Mouse (Mus musculus): Measurements from ENCODE around the gene Sez6l. TPM values are rescaled to one million over a fixed set of nuclear protein-coding genes. Genes with fewer than 3 reads are reported as not detected.

Gene Sez6l
- polyA plus RNA-seq, 1 experiment from 2014 or later, result 16.4 TPM

DNA sequence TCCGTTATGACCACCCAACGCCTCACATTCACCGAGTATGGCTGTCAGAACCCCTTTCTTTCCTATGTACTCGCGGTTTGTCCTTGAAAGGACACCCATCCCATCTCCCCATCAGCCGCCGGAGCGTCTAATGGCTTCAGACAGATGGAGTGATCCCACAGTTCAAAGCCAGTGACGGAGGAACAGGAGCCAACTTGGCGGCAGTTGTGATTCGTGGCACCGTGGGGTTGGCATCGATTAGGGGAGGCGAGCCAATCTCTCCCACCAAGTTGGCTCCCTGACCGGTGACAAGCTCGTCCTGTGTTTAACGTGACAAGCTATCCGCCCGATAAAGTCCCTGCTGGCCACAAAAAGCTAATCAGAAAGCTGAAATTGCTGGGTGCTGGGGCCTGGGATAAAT, 50.0 kb downstream of the Sez6l start:
- Histone ChIP-seq H3K4me2 (replicated peaks) (no peak overlapping the region), H3K36me3 (no peaks in the 10 kb centered on the region), H3K4me1 (peaks cover 30% of the 10 kb centered on the region), H3K27me3 (peaks cover 53% of the 10 kb centered on the region), H3K4me3 (no peak overlapping the region), H3K27ac (replicated peaks) (no peak overlapping the region), H3K9me3 (no peaks in the 10 kb centered on the region), H3K9ac (replicated peaks) (no peak overlapping the region)
- no peak for ATAC-seq (ENCODE audit: low FRiP score, low read depth)
- WGBS, result 77% methylated on average over 19 of the region's 19 CpGs

DNA sequence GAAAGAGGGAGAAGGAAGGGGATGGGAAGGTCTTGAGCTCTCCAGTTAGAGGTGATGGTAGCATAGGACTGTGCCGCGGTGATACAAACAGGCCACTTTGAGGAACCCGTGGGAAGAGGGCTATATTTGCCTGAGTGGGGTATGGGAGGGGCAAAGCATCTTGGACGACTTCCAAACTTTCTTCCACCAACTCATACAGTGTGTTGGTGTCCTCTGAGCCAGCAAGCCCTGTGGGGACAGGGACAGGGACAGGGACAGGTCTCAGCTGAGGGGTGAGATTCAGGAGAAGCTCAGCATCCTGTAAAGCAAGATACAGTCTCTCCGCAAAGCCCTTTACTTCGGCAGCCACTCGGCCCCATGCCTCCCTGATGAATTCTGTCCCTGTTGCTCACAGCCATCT, 50.5 kb downstream of the Sez6l start:
- ATAC-seq (ENCODE audit: low FRiP score, low read depth), result no peak
- Histone ChIP-seq H3K4me3 (no peak overlapping the region), H3K4me2 (replicated peaks) (no peak overlapping the region), H3K27ac (replicated peaks) (no peak overlapping the region), H3K27me3 (peaks cover 55% of the 10 kb centered on the region), H3K36me3 (no peaks in the 10 kb centered on the region), H3K9me3 (no peaks in the 10 kb centered on the region), H3K9ac (replicated peaks) (no peak overlapping the region), H3K4me1 (peaks cover 33% of the 10 kb centered on the region)
- 86% methylated on average over 7 of the region's 7 CpGs for WGBS

DNA sequence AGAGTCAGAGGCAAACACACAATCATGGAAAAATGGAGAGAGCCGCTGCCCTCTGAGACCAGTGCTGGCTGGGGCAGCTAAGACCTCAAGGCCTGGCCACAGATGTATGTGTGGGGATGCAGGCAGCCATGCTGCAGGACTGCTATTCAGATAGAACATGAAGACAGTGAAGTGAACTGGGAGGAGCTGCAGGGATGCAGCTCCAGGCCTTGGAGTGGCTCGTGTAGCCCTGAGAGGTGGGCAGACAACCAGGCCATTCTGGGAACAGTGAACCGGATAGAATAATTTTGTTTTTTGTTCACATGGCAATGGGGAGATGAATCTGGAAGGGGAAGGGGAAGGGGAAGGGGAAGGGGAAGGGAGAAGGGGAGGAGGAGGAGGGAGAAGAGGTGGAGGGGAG, 51.0 kb downstream of the Sez6l start:
- peaks cover 33% of the 10 kb centered on the region for H3K4me1 ChIP-seq
- no peak for ATAC-seq (ENCODE audit: low FRiP score, low read depth)
- H3K27me3 ChIP-seq, result peaks cover 50% of the 10 kb centered on the region
- no peak overlapping the region for H3K4me2 ChIP-seq (replicated peaks)
- WGBS, result 85% methylated on average over 3 of the region's 3 CpGs
- no peak overlapping the region for H3K9ac ChIP-seq (replicated peaks)
- H3K4me3 ChIP-seq, result no peak overlapping the region
- H3K9me3 ChIP-seq, result no peaks in the 10 kb centered on the region
- H3K36me3 ChIP-seq, result no peaks in the 10 kb centered on the region
- no peak overlapping the region for H3K27ac ChIP-seq (replicated peaks)

DNA sequence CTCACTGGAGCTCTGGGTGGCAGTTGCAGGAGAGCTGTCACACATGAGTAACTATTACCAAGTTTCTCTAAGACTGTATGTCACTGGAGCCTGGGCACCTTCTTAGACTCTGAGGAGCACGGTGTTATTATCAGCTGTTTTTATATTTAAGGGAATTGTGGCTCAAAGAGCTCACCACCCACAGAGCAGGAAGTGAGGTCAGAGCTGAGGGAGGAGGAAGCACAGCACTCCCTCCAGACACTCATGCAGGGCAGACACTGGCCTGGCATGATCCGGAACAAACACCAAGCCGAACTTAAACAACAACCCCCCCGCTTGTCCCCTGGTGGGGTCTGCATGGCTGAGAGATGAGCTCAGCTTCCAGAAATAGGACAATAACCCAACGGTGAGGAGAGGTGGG, 51.7 kb downstream of the Sez6l start:
- no peaks in the 10 kb centered on the region for H3K36me3 ChIP-seq
- H3K4me2 ChIP-seq (replicated peaks), result no peak overlapping the region
- H3K9ac ChIP-seq (replicated peaks), result no peak overlapping the region
- peaks cover 39% of the 10 kb centered on the region for H3K4me1 ChIP-seq
- peaks cover 46% of the 10 kb centered on the region for H3K27me3 ChIP-seq
- WGBS, result 77% methylated on average over 5 of the region's 5 CpGs
- ATAC-seq (ENCODE audit: low FRiP score, low read depth), result no peak
- H3K9me3 ChIP-seq, result no peaks in the 10 kb centered on the region
- no peak overlapping the region for H3K27ac ChIP-seq (replicated peaks)
- H3K4me3 ChIP-seq, result no peak overlapping the region

- Histone ChIP-seq H3K4me1 (peaks cover 53% of the 10 kb centered on the region), H3K9ac (replicated peaks) (no peak overlapping the region), H3K27ac (replicated peaks) (no peak overlapping the region), H3K4me2 (replicated peaks) (no peak overlapping the region), H3K4me3 (no peak overlapping the region), H3K36me3 (no peaks in the 10 kb centered on the region), H3K27me3 (peaks cover 53% of the 10 kb centered on the region), H3K9me3 (no peaks in the 10 kb centered on the region)
- ATAC-seq (ENCODE audit: low FRiP score, low read depth), result no peak
- WGBS, result 98% methylated on average over 2 of the region's 2 CpGs
Observed at GRCm38 (mm10) chr5:112523796-112524195, 53.2 kb downstream of the Sez6l start.

DNA sequence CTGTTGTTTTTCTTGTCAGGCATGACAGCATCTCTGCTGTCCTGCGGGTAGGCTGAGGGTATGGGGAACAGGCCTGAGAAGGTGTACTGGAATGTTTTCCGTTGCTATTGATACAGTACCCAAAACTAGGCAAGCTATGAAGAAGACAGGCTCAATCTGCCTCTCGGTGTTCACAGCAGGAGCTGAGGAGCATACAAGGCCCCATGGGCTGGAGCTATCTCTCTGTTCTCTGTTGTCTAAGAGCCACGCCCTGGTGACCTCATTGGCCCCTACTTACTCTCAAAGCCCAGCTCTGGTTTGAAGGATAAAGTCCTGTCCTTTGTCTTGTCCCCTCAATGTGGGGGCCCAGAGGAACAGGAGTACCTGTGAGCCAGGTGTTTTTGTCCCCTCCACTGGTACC, 53.7 kb downstream of the Sez6l start:
- no peak for ATAC-seq (ENCODE audit: low FRiP score, low read depth)
- Histone ChIP-seq H3K9ac (replicated peaks) (no peak overlapping the region), H3K27me3 (peaks cover 52% of the 10 kb centered on the region), H3K27ac (replicated peaks) (no peak overlapping the region), H3K36me3 (no peaks in the 10 kb centered on the region), H3K4me1 (peaks cover 52% of the 10 kb centered on the region), H3K4me3 (no peak overlapping the region), H3K9me3 (no peaks in the 10 kb centered on the region), H3K4me2 (replicated peaks) (no peak overlapping the region)
- WGBS, result 78% methylated on average over 4 of the region's 4 CpGs

- no peaks in the 10 kb centered on the region for H3K36me3 ChIP-seq
- H3K9me3 ChIP-seq, result no peaks in the 10 kb centered on the region
- H3K27me3 ChIP-seq, result peaks cover 53% of the 10 kb centered on the region
- H3K9ac ChIP-seq (replicated peaks), result no peak overlapping the region
- peak overlapping the region; percentile 28 for H3K4me2 ChIP-seq (replicated peaks)
- WGBS, result 11% methylated on average over 19 of the region's 19 CpGs
- H3K4me3 ChIP-seq, result no peak overlapping the region
- peak overlapping the region; percentile 49; the same call in 1 of the 2 replicates for H3K27ac ChIP-seq (replicated peaks)
- peaks cover 52% of the 10 kb centered on the region for H3K4me1 ChIP-seq
- peak; percentile 28 for ATAC-seq (ENCODE audit: low FRiP score, low read depth)
Observed at GRCm38 (mm10) chr5:112521703-112522527, 55.1 kb downstream of the Sez6l start.

GRCm38 (mm10) chr5:112520826-112521702, 55.9 kb downstream of the Sez6l start:
- Histone ChIP-seq H3K9me3 (0 out of 2 replicates have a peak, but pooled peaks cover 3% of the 10 kb centered on the region), H3K36me3 (no peaks in the 10 kb centered on the region), H3K27ac (replicated peaks) (peak overlapping the region; percentile 49), H3K27me3 (peaks cover 52% of the 10 kb centered on the region), H3K4me1 (peaks cover 45% of the 10 kb centered on the region), H3K4me3 (no peak overlapping the region), H3K9ac (replicated peaks) (no peak overlapping the region; the same call in 1 of the 2 replicates), H3K4me2 (replicated peaks) (peak overlapping the region; percentile 28)
- WGBS, result 1% methylated on average over 8 of the region's 8 CpGs
- ATAC-seq (ENCODE audit: low FRiP score, low read depth), result peak; percentile 81

GRCm38 (mm10) chr5:112518773-112519172, 58.2 kb downstream of the Sez6l start:
- WGBS, result 58% methylated on average over 2 of the region's 2 CpGs
- Histone ChIP-seq H3K36me3 (no peaks in the 10 kb centered on the region), H3K27me3 (peaks cover 34% of the 10 kb centered on the region), H3K9me3 (0 out of 2 replicates have a peak, but pooled peaks cover 3% of the 10 kb centered on the region), H3K4me3 (no peak overlapping the region), H3K4me1 (peaks cover 40% of the 10 kb centered on the region), H3K9ac (replicated peaks) (no peak overlapping the region), H3K4me2 (replicated peaks) (no peak overlapping the region), H3K27ac (replicated peaks) (no peak overlapping the region)
- no peak for ATAC-seq (ENCODE audit: low FRiP score, low read depth)

GRCm38 (mm10) chr5:112517454-112517853, 59.5 kb downstream of the Sez6l start:
- Histone ChIP-seq H3K4me3 (no peak overlapping the region), H3K36me3 (no peaks in the 10 kb centered on the region), H3K9ac (replicated peaks) (no peak overlapping the region), H3K9me3 (0 out of 2 replicates have a peak, but pooled peaks cover 3% of the 10 kb centered on the region), H3K4me2 (replicated peaks) (no peak overlapping the region), H3K27me3 (peaks cover 27% of the 10 kb centered on the region), H3K27ac (replicated peaks) (no peak overlapping the region), H3K4me1 (peaks cover 45% of the 10 kb centered on the region)
- 93% methylated on average over 9 of the region's 9 CpGs for WGBS
- no peak for ATAC-seq (ENCODE audit: low FRiP score, low read depth)

GRCm38 (mm10) chr5:112516527-112516926, 60.5 kb downstream of the Sez6l start:
- 91% methylated on average over 3 of the region's 3 CpGs for WGBS
- no peak overlapping the region for H3K27ac ChIP-seq (replicated peaks)
- peaks cover 19% of the 10 kb centered on the region for H3K27me3 ChIP-seq
- H3K4me1 ChIP-seq, result peaks cover 37% of the 10 kb centered on the region
- no peak for ATAC-seq (ENCODE audit: low FRiP score, low read depth)
- H3K9me3 ChIP-seq, result 0 out of 2 replicates have a peak, but pooled peaks cover 3% of the 10 kb centered on the region
- no peak overlapping the region for H3K9ac ChIP-seq (replicated peaks)
- H3K36me3 ChIP-seq, result no peaks in the 10 kb centered on the region
- no peak overlapping the region for H3K4me3 ChIP-seq
- no peak overlapping the region for H3K4me2 ChIP-seq (replicated peaks)

DNA sequence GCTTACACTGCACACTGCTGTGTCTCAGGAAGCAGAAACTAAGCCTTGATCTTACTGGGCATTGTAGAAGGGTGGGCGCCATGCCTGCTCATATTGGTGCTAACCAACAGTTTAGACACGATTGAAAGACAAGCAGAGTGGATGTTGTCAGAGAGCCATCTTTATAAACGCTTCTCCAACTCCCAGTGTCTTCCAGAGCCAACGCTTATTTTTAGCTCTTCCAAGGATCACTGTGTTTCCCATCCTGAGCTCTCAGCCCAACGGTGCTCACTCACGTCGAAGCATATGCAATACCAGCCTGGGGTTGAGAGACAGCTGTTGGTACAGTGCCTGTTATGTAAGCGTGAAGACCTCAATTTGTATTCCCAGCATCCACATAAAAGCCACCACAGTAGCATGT, 66.6 kb downstream of the Sez6l start:
- ATAC-seq (ENCODE audit: low FRiP score, low read depth), result no peak

More for the DNA sequence above, 66.6 kb downstream of the Sez6l start:
- Histone ChIP-seq H3K9ac (replicated peaks) (no peak overlapping the region), H3K4me3 (no peak overlapping the region), H3K27ac (replicated peaks) (no peak overlapping the region), H3K4me1 (peaks cover 18% of the 10 kb centered on the region), H3K4me2 (replicated peaks) (no peak overlapping the region), H3K36me3 (no peaks in the 10 kb centered on the region), H3K9me3 (peaks cover 4% of the 10 kb centered on the region; the same call in 1 of the 2 replicates), H3K27me3 (0 out of 2 replicates have a peak, but pooled peaks cover 4% of the 10 kb centered on the region)
- WGBS, result 88% methylated on average over 8 of the region's 8 CpGs
